Mouse (Mus musculus) embryonic fibroblast, embryonic 13.5 days (primary cell): Measurements from ENCODE around the gene Elavl3.

Experiments
- CTCF ChIP-seq: IDR thresholded peaks from 2 replicates; pipeline ENCODE4 v1.5.1; 2011; ENCODE audit warnings: mild to moderate bottlenecking, control low read depth, low read length, moderate library complexity, borderline replicate concordance; ENCODE audit not compliant: insufficient read depth
- POLR2A ChIP-seq: IDR thresholded peaks from 2 replicates; pipeline ENCODE4 v1.6.1; 2011; ENCODE audit warnings: low read depth, mild to moderate bottlenecking, control low read depth, low read length, moderate library complexity

DNA sequence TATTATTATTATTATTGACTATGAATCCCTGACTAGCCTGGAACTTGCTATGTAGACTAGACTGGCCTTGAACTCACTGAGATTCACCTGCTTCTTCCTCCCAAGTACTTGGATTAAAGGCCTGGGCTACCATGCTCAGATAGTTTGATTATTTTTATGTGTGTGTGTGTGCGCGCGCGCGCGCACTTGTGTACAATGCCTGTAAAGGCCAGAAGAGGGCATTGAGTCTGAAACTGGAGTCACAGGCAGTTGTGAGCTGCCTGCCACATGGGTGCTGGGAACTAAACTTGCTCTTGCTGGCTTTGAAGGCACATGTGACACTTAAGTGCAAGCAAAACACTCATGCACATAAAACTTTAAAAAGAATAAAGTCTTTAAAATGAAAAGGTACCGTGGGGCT is 37.5 kb upstream of the Elavl3 start:
- no peak for TF ChIP-seq POLR2A
- TF ChIP-seq CTCF: no peak
